Mouse (Mus musculus) heart, embryonic 11.5 days (tissue): ENCODE results near the gene Fndc3a. TPM values are rescaled to one million over a fixed set of nuclear protein-coding genes. Genes with fewer than 3 reads are reported as not detected.

ENCODE experiments used
- ATAC-seq: fragments of 200-750 bp; cut with Nextera tagmentation; replicated peaks from 2 replicates; pipeline ENCODE4 v1.8.0; 2017; ENCODE audit warnings: moderate library complexity; ENCODE audit not compliant: insufficient number of reproducible peaks, low FRiP score, low TSS enrichment
- H3K27ac ChIP-seq: fragments of 300-500 bp; sonication (generic); 2 replicates; pipeline ENCODE4 v1.5.1; 2014; ENCODE audit warnings: mild to moderate bottlenecking, low read depth, low read length
- H3K27me3 ChIP-seq: fragments of 300-500 bp; sonication (generic); 2 replicates; pipeline ENCODE4 v1.6.1; 2014; ENCODE audit warnings: mild to moderate bottlenecking, low read length, mixed read lengths; ENCODE audit not compliant: control insufficient read depth, insufficient read depth
- H3K36me3 ChIP-seq: fragments of 300-500 bp; sonication (generic); 2 replicates; pipeline ENCODE4 v1.6.1; 2014; ENCODE audit warnings: mild to moderate bottlenecking, low read length, moderate library complexity, mixed read lengths; ENCODE audit not compliant: control insufficient read depth, insufficient read depth
- H3K4me1 ChIP-seq: fragments of 300-500 bp; sonication (generic); 2 replicates; pipeline ENCODE4 v1.6.1; 2014; ENCODE audit warnings: low read length; ENCODE audit not compliant: control insufficient read depth, insufficient read depth
- H3K4me2 ChIP-seq: fragments of 300-500 bp; sonication (generic); 2 replicates; pipeline ENCODE4 v1.6.1; 2014; ENCODE audit warnings: mild to moderate bottlenecking, moderate library complexity
- H3K4me3 ChIP-seq: fragments of 300-500 bp; sonication (generic); 2 replicates; pipeline ENCODE4 v1.5.1; 2014; ENCODE audit warnings: low read depth, low read length
- H3K9ac ChIP-seq: fragments of 300-500 bp; sonication (generic); 2 replicates; pipeline ENCODE4 v1.6.1; 2014; ENCODE audit warnings: mild to moderate bottlenecking, low read depth, low read length, moderate library complexity
- H3K9me3 ChIP-seq: fragments of 300-500 bp; sonication (generic); replicated peaks from 2 replicates; pipeline ENCODE4 v1.6.1; 2016; ENCODE audit warnings: low read length; ENCODE audit not compliant: control insufficient read depth
- WGBS: fragments of 180-500 bp; shearing (Covaris S2); extraction: QIAGEN DNeasy Blood & Tissue Kit; methylation state at CpG from one replicate; pipeline ENCODE4 v1.1.7; 2014; ENCODE audit not compliant: insufficient replicate concordance; 5-methylcytosine and 5-hydroxymethylcytosine counted together
- polyA plus RNA-seq: library from polyadenylated mRNA; unstranded; fragments of >200 nt; fragmentation: Nextera tagmentation; extraction: Ambion mirVana; gene quantifications from 2 replicates; pipeline ENCODE4 v1.2.1, GENCODE M21; 2014

The Fndc3a gene
- polyA plus RNA-seq, 1 experiment from 2014 or later: 23.2 TPM

DNA sequence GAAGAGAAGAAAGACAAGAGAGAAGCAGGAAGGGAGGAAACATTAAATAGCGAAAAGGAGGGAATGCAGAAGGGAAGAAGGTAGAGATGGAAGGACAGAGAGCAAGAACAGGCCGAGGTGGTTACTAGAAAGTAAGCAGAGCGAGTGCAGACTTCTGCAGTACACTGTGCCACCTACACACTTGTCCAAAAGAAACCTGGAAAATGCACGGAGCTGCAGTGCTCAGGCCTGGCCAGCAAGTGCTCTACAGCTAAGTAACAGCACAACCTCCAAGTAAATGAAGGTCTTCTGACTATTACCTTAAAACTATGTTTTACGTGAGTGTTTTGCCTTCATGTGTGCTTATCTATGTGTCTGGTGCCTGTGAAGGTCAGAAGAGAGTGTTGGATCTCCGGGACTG lies 109.4 kb downstream of the Fndc3a start:
- Histone ChIP-seq H3K27ac (no peak overlapping the region), H3K9me3 (no peaks in the 10 kb centered on the region), H3K4me2 (no peak overlapping the region), H3K4me3 (no peak overlapping the region), H3K4me1 (peaks cover 6% of the 10 kb centered on the region), H3K9ac (no peak overlapping the region), H3K36me3 (no peaks in the 10 kb centered on the region), H3K27me3 (no peaks in the 10 kb centered on the region)
- no peak for ATAC-seq
- 75% methylated on average over 6 of the region's 6 CpGs for WGBS

DNA sequence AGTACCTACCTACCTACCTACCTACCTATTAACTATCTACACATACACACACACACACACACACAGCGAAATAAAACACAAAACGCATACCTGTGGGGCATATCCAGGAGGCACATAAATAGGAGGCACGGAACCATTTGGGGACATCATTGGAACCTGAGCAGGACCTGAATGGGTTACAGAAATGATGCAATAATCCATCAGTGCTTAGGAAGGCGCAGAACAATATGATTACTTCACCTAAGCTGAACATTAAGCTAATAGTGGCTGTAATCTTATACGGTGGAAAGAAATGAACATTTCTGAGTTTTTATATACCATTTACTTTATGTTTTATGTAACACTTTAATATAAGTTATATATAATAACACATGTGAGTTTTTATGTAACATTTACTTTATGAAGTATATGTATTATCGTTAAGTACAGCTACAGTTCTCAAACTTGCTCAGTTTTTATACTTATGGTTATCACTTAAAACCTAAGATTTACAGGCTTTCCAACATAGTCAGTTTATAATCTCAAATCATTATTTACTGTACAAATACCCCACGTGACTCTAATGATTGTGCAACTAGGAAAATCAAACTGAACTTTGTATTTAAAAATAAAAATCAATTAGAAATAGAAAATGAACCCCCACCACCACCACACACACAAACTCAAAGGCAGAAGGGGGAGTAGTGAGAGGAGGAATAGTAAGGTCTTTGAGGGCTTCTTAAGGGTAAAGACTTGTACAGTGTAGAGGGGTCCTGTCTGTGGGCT lies 110.6 kb downstream of the Fndc3a start:
- Histone ChIP-seq H3K9me3 (no peaks in the 10 kb centered on the region), H3K36me3 (no peaks in the 10 kb centered on the region; the same call in 1 of the 2 replicates), H3K27ac (no peak overlapping the region), H3K27me3 (no peaks in the 10 kb centered on the region), H3K4me2 (no peak overlapping the region), H3K9ac (no peak overlapping the region), H3K4me1 (peaks cover 6% of the 10 kb centered on the region), H3K4me3 (no peak overlapping the region)
- 92% methylated on average over 7 of the region's 7 CpGs for WGBS
- no peak for ATAC-seq

DNA sequence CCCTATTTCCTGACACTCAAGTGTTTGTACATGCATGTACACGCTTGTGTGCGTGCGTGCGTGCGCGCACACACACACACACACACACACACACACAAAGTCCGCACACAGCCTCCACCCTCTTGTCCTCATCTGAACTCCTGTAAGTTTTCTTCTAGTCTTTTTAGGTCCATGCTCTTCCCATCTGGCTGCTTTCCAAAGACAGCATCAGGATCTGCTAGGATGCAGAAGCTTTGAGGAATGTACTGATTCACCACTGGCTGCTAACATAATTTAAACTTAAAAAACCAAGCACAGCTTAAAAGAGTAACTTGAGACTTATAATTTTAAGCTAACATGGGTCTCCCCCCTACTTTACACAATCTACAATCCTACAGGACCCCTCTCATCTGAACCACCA lies 115.6 kb downstream of the Fndc3a start:
- no peak for ATAC-seq
- Histone ChIP-seq H3K4me2 (no peak overlapping the region), H3K27me3 (no peaks in the 10 kb centered on the region), H3K4me3 (no peak overlapping the region), H3K36me3 (peaks cover 5% of the 10 kb centered on the region; the same call in 1 of the 2 replicates), H3K4me1 (no peaks in the 10 kb centered on the region), H3K9ac (no peak overlapping the region), H3K27ac (no peak overlapping the region), H3K9me3 (no peaks in the 10 kb centered on the region)
- 93% methylated on average over 7 of the region's 7 CpGs for WGBS

DNA sequence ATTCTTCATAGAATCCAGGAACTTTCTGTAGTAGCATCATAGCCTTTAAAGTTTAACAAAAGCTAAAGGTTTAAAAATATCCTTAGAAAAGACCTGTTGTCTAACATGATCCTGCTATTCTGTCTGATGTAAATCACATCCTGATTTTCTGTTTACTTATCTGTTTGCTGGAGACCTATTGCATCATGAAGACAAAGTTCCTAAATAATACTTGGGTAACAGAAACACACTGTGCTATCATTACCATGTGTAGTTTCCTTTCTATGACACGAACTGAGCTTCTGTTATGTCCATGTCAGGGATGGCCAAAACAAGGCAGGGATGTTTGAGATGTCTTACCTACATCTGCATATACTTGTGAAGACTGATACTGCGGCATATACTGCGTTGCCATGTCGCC lies 120.4 kb downstream of the Fndc3a start:
- no peak overlapping the region for H3K4me2 ChIP-seq
- H3K27ac ChIP-seq: no peak overlapping the region
- no peaks in the 10 kb centered on the region for H3K27me3 ChIP-seq
- no peak overlapping the region for H3K4me3 ChIP-seq
- H3K9me3 ChIP-seq: no peaks in the 10 kb centered on the region
- H3K36me3 ChIP-seq: peaks cover 9% of the 10 kb centered on the region; the same call in 1 of the 2 replicates
- no peak overlapping the region for H3K9ac ChIP-seq
- 90% methylated on average over 4 of the region's 4 CpGs for WGBS
- H3K4me1 ChIP-seq: no peaks in the 10 kb centered on the region
- no peak for ATAC-seq

DNA sequence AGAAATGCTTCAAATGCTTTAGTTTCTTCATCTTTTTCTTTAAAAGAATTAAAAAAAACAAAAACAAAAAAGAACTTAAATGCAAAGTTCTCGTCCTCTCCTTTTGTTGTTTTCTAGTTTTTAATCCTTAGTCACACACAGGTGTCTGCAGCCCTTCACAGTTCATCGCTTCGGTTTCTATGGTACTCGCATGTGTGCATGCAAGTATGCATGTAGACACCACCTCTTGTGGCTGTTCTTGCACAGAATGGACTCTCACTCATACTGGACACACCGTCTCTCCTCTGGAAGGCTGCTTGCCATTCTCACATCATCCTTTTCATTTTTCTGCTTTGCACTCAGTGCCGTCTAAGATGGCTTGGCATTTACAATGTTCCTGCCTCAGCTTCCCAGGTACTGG lies 126.8 kb downstream of the Fndc3a start:
- 90% methylated on average over 6 of the region's 6 CpGs for WGBS
- Histone ChIP-seq H3K9me3 (no peaks in the 10 kb centered on the region), H3K27me3 (no peaks in the 10 kb centered on the region), H3K4me1 (no peaks in the 10 kb centered on the region), H3K4me2 (no peak overlapping the region), H3K36me3 (peaks cover 4% of the 10 kb centered on the region; the same call in 1 of the 2 replicates), H3K4me3 (no peak overlapping the region), H3K9ac (no peak overlapping the region), H3K27ac (no peak overlapping the region)
- ATAC-seq: no peak

DNA sequence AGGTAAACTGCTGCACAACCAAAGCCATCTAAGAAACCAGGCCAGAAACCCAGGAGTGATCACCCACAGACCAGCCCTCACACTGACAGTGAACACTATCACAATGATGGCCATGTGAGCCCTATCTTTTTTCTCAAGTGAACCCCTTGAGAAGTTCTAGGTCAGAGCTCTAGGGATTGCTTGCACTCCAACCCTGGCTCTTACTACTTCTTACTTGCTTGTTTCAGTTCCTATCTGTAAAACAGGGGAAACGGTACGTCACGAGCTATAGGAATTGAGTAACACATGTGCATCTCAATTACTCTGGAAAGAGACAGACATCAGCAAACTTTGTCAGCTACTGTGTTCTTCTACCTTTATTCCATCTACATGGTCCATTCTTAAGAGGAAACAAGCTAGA lies 128.8 kb downstream of the Fndc3a start:
- no peaks in the 10 kb centered on the region for H3K9me3 ChIP-seq
- H3K27me3 ChIP-seq: no peaks in the 10 kb centered on the region
- no peak overlapping the region for H3K9ac ChIP-seq
- H3K36me3 ChIP-seq: 0 out of 2 replicates have a peak, but pooled peaks cover 2% of the 10 kb centered on the region
- no peak overlapping the region for H3K27ac ChIP-seq
- no peak overlapping the region for H3K4me3 ChIP-seq
- WGBS: 95% methylated on average over 3 of the region's 3 CpGs
- no peak for ATAC-seq
- no peaks in the 10 kb centered on the region for H3K4me1 ChIP-seq
- H3K4me2 ChIP-seq: no peak overlapping the region

DNA sequence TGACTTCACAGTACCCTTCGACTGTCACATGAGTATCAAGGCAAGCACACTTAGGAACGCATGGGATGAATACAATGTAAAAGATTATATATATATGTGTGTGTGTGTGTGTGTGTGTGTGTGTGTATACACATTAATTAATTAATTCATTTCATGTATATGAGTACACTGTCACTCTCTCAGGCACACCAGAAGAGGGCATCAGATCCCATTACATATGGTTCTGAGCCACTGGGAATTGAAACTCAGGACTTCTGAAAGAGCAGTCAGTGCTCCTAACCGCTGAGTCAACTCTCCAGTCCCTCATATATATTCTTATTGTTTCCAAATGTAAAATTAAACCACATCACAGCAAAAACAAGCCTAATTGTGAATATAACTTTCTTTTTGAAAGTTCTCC lies 133.5 kb downstream of the Fndc3a start:
- H3K9me3 ChIP-seq: no peaks in the 10 kb centered on the region
- ATAC-seq: no peak
- H3K4me3 ChIP-seq: no peak overlapping the region
- no peaks in the 10 kb centered on the region for H3K27me3 ChIP-seq
- no peak overlapping the region for H3K27ac ChIP-seq
- peaks cover 4% of the 10 kb centered on the region; the same call in 1 of the 2 replicates for H3K36me3 ChIP-seq
- H3K4me1 ChIP-seq: no peaks in the 10 kb centered on the region
- H3K9ac ChIP-seq: no peak overlapping the region
- WGBS: 86% methylated on average over 3 of the region's 3 CpGs
- no peak overlapping the region for H3K4me2 ChIP-seq

DNA sequence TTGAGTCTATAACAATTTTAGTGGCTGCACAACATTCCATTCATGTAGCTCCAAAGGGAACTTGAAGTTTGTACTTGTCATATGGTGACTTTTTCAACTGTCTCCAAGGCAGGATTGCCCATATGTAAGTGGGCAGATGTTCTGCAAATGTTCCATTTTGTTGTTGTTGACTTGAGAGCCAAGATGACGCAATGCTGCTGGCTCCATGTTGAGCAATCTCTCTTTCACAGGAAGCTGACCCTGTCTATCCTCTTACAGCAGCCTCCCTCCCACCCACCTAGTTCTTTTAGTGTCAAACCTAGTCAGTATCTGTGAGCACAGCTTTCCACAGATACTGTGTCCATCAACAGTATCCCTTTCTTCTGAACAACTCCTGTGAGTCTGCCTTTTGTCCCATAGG lies 145.9 kb downstream of the Fndc3a start:
- Histone ChIP-seq H3K9ac (no peak overlapping the region), H3K4me1 (no peaks in the 10 kb centered on the region), H3K9me3 (no peaks in the 10 kb centered on the region), H3K4me2 (no peak overlapping the region), H3K4me3 (no peak overlapping the region), H3K27me3 (no peaks in the 10 kb centered on the region), H3K36me3 (peaks cover 7% of the 10 kb centered on the region), H3K27ac (no peak overlapping the region)
- 93% methylated on average over 1 of the region's 1 CpGs for WGBS
- no peak for ATAC-seq

DNA sequence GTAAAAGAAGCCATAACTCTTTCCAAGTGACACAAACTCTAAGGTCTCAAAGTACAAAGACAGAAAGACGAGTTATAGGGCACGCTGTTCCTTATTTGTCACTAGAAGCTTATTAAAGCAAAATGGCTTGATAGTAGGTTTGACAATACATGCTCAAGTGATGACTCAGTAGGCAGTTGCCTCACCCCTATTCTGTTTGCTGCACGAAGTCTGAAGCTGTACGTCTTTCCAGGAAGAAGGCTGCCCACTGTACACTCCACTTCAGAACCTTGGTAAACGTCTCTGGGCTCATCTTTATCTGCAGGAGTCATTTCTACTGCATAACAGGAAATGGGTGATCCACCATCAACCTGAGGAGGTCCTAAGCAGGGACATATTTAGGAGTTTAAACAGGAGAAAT lies 151.0 kb downstream of the Fndc3a start:
- no peaks in the 10 kb centered on the region for H3K4me1 ChIP-seq
- 86% methylated on average over 5 of the region's 5 CpGs for WGBS
- no peaks in the 10 kb centered on the region for H3K27me3 ChIP-seq
- no peak overlapping the region for H3K9ac ChIP-seq
- H3K36me3 ChIP-seq: peaks cover 11% of the 10 kb centered on the region
- no peak overlapping the region for H3K4me2 ChIP-seq
- no peak overlapping the region for H3K4me3 ChIP-seq
- H3K27ac ChIP-seq: no peak overlapping the region
- no peaks in the 10 kb centered on the region for H3K9me3 ChIP-seq
- no peak for ATAC-seq
